Mouse (Mus musculus) CH12.LX (cell line): Measurements from ENCODE around the gene Ttc7b. TPM values are rescaled to one million over a fixed set of nuclear protein-coding genes. Genes with fewer than 3 reads are reported as not detected.
A peak's percentile ranks its signal among the peaks of the same experiment; 100 is the strongest.

Experiments used
- DNase-seq: peaks from one replicate; pipeline ENCODE4 v3.0.0-alpha.2; 2013; ENCODE audit errors: extremely low read depth
- H3K27ac ChIP-seq: 2 replicates; pipeline ENCODE4 v1.5.1; 2012; ENCODE audit warnings: low read depth, mild to moderate bottlenecking, control low read depth, moderate library complexity; ENCODE audit not compliant: insufficient read depth
- H3K27me3 ChIP-seq: replicated peaks from 2 replicates; pipeline ENCODE3; 2012; ENCODE audit warnings: inconsistent platforms
- H3K36me3 ChIP-seq, 2 experiments: replicated peaks in 1 of 2; 2 replicates each; pipeline versions ENCODE3 to v1.6.1; 2012; ENCODE audit warnings: inconsistent platforms in 1 of 2, low read length in 1 of 2, mild to moderate bottlenecking in 1 of 2, mixed read lengths in 1 of 2, moderate library complexity in 1 of 2; ENCODE audit not compliant: control insufficient read depth in 1 of 2, insufficient read depth in 1 of 2
- H3K4me1 ChIP-seq, 2 experiments: 2 replicates each; pipeline ENCODE4 v1.6.1; 2012; ENCODE audit warnings: inconsistent platforms in 1 of 2, moderate library complexity in 1 of 2; ENCODE audit not compliant: insufficient read depth in 2 of 2, control insufficient read depth in 1 of 2
- H3K4me2 ChIP-seq: 2 replicates; pipeline ENCODE4 v1.6.1; 2012; ENCODE audit warnings: low read depth, mild to moderate bottlenecking, control low read depth; ENCODE audit not compliant: poor library complexity, insufficient read depth, severe bottlenecking
- H3K4me3 ChIP-seq, 3 experiments: fragments of 150-350 bp in 1 of 3; sonication (generic) in 1 of 3; replicated peaks in 1 of 3; 2 replicates each; pipeline versions ENCODE3 to v1.5.1; 2011 to 2012; ENCODE audit warnings: low read depth in 2 of 3, low read length in 2 of 3, mild to moderate bottlenecking in 2 of 3, moderate library complexity in 2 of 3, control low read depth in 1 of 3, improper control_type of control experiment in 1 of 3, inconsistent platforms in 1 of 3, mixed read lengths in 1 of 3; ENCODE audit not compliant: poor library complexity in 1 of 3
- H3K79me2 ChIP-seq: replicated peaks from 2 replicates; pipeline ENCODE4 v1.6.1; 2012; ENCODE audit warnings: mild to moderate bottlenecking, moderate library complexity; ENCODE audit not compliant: control insufficient read depth, poor library complexity, insufficient read depth, severe bottlenecking; ENCODE audit errors: extremely low read depth
- H3K9ac ChIP-seq: 2 replicates; pipeline ENCODE4 v1.6.1; 2012; ENCODE audit warnings: low read depth, mild to moderate bottlenecking, control low read depth, moderate library complexity; ENCODE audit not compliant: insufficient read depth
- H3K9me3 ChIP-seq: replicated peaks from 2 replicates; pipeline ENCODE3; 2012; ENCODE audit warnings: low read length, inconsistent platforms, mixed read lengths
- BHLHE40 ChIP-seq: IDR thresholded peaks from 2 replicates; pipeline ENCODE4 v1.6.1; 2011; ENCODE audit warnings: mild to moderate bottlenecking, low read depth, low read length, improper control_type of control experiment
- CHD1 ChIP-seq: IDR thresholded peaks from 2 replicates; pipeline ENCODE4 v1.6.1; 2012; ENCODE audit warnings: low read depth, low read length, improper control_type of control experiment, inconsistent platforms
- CHD2 ChIP-seq: IDR thresholded peaks from 2 replicates; pipeline ENCODE4 v1.6.1; 2011; ENCODE audit warnings: low read length, improper control_type of control experiment
- CTCF ChIP-seq, 2 experiments: IDR thresholded peaks in 1 of 2; conservative IDR thresholded peaks in 1 of 2; 2 replicates each; pipeline ENCODE4 v1.5.1; 2011 to 2012; ENCODE audit warnings: low read depth in 2 of 2, low read length in 2 of 2, improper control_type of control experiment in 1 of 2, inconsistent platforms in 1 of 2, mild to moderate bottlenecking in 1 of 2, moderate library complexity in 1 of 2
- E2F4 ChIP-seq: IDR thresholded peaks from 2 replicates; pipeline ENCODE4 v1.6.1; 2011; ENCODE audit warnings: low read depth, low read length, improper control_type of control experiment; ENCODE audit not compliant: insufficient replicate concordance
- EP300 ChIP-seq: IDR thresholded peaks from 2 replicates; pipeline ENCODE4 v1.6.1; 2011; ENCODE audit warnings: low read length, improper control_type of control experiment
- IRF4 ChIP-seq: IDR thresholded peaks from 2 replicates; pipeline ENCODE4 v1.6.1; 2014; ENCODE audit warnings: low read depth, mild to moderate bottlenecking, inconsistent platforms, low read length, improper control_type of control experiment
- JUN ChIP-seq: IDR thresholded peaks from 2 replicates; pipeline ENCODE4 v1.6.1; 2011; ENCODE audit warnings: low read depth, mild to moderate bottlenecking, low read length, improper control_type of control experiment, moderate library complexity; ENCODE audit not compliant: insufficient read depth
- KAT2A ChIP-seq: IDR thresholded peaks from 2 replicates; pipeline ENCODE4 v1.6.1; 2012; ENCODE audit warnings: low read length, improper control_type of control experiment, inconsistent platforms; ENCODE audit not compliant: insufficient replicate concordance
- MAX ChIP-seq: IDR thresholded peaks from 2 replicates; pipeline ENCODE4 v1.6.1; 2011; ENCODE audit warnings: low read length, improper control_type of control experiment
- MAZ ChIP-seq: IDR thresholded peaks from 2 replicates; pipeline ENCODE4 v1.6.1; 2012; ENCODE audit warnings: low read depth, mild to moderate bottlenecking, inconsistent platforms, low read length, improper control_type of control experiment, moderate library complexity
- MXI1 ChIP-seq: IDR thresholded peaks from 2 replicates; pipeline ENCODE4 v1.6.1; 2011; ENCODE audit warnings: mild to moderate bottlenecking, low read depth, low read length, improper control_type of control experiment
- MYC ChIP-seq: IDR thresholded peaks from 2 replicates; pipeline ENCODE4 v1.6.1; 2011; ENCODE audit warnings: low read depth, mild to moderate bottlenecking, improper control_type of control experiment, low read length
- NRF1 ChIP-seq: IDR thresholded peaks from 2 replicates; pipeline ENCODE4 v1.6.1; 2014; ENCODE audit warnings: low read depth, mild to moderate bottlenecking, inconsistent platforms, low read length, improper control_type of control experiment, moderate library complexity
- POLR2A ChIP-seq: IDR thresholded peaks from 2 replicates; pipeline ENCODE4 v1.6.1; 2011; ENCODE audit warnings: low read depth, mild to moderate bottlenecking, improper control_type of control experiment, low read length
- RAD21 ChIP-seq: IDR thresholded peaks from 2 replicates; pipeline ENCODE4 v1.6.1; 2011; ENCODE audit warnings: low read depth, mild to moderate bottlenecking, low read length, improper control_type of control experiment, moderate library complexity
- RCOR1 ChIP-seq: conservative IDR thresholded peaks from 2 replicates; pipeline ENCODE4 v1.6.1; 2012; ENCODE audit warnings: low read depth, mild to moderate bottlenecking, inconsistent platforms, low read length, improper control_type of control experiment
- SIN3A ChIP-seq: IDR thresholded peaks from 2 replicates; pipeline ENCODE4 v1.6.1; 2012; ENCODE audit warnings: low read length, improper control_type of control experiment, inconsistent platforms
- TBP ChIP-seq: conservative IDR thresholded peaks from 2 replicates; pipeline ENCODE4 v1.6.1; 2011; ENCODE audit warnings: low read depth, low read length, improper control_type of control experiment
- TCF12 ChIP-seq: IDR thresholded peaks from 2 replicates; pipeline ENCODE4 v1.6.1; 2014; ENCODE audit warnings: low read depth, mild to moderate bottlenecking, inconsistent platforms, low read length, improper control_type of control experiment
- USF1 ChIP-seq: IDR thresholded peaks from 2 replicates; pipeline ENCODE4 v1.6.1; 2014; ENCODE audit warnings: low read depth, mild to moderate bottlenecking, inconsistent platforms, low read length, improper control_type of control experiment
- USF2 ChIP-seq: conservative IDR thresholded peaks from 2 replicates; pipeline ENCODE4 v1.6.1; 2011; ENCODE audit warnings: low read depth, low read length, improper control_type of control experiment
- ZC3H11A ChIP-seq: IDR thresholded peaks from 2 replicates; pipeline ENCODE4 v1.6.1; 2012; ENCODE audit warnings: low read depth, mild to moderate bottlenecking, inconsistent platforms, low read length, improper control_type of control experiment
- ZKSCAN1 ChIP-seq: IDR thresholded peaks from 2 replicates; pipeline ENCODE4 v1.6.1; 2012; ENCODE audit warnings: low read depth, inconsistent platforms, low read length, improper control_type of control experiment, borderline replicate concordance
- ZMIZ1 ChIP-seq: IDR thresholded peaks from 2 replicates; pipeline ENCODE4 v1.6.1; 2012; ENCODE audit warnings: low read depth, mild to moderate bottlenecking, inconsistent platforms, low read length, improper control_type of control experiment
- ZNF384 ChIP-seq: IDR thresholded peaks from 2 replicates; pipeline ENCODE4 v1.6.1; 2012; ENCODE audit warnings: low read depth, low read length, improper control_type of control experiment, inconsistent platforms
- dilution Hi-C: fragments of 300-500 bp; cut with MboI; formaldehyde crosslinking; loops from 2 replicates; pipeline ENCODE4 v1.14.3; 2020; ENCODE audit warnings: low sequenced_read_pairs; ENCODE audit not compliant: extremely low pct_unique_long_range_greater_than_20kb, extremely low pct_ligation_motif_present
- in situ Hi-C: fragments of 300-500 bp; cut with MboI; formaldehyde crosslinking; loops from 3 replicates; pipeline ENCODE4 v1.14.3; 2019; ENCODE audit warnings: low sequenced_read_pairs, low pct_ligation_motif_present, low pct_unique_long_range_greater_than_20kb, mixed read lengths
- polyA plus RNA-seq: library from polyadenylated mRNA; unstranded; fragments of >175 nt; gene quantifications from 2 replicates; pipeline ENCODE4 v1.2.1, GENCODE M21; 2012; ENCODE audit warnings: low read depth; ENCODE audit not compliant: insufficient read length
- total RNA-seq, 2 experiments: library from RNA; depleted of rRNA; stranded (reverse); fragments of 300-350 nt in 1 of 2; fragments of >200 nt in 1 of 2; gene quantifications; 2 replicates each; pipeline ENCODE4 v1.2.3; 2012 to 2014

The Ttc7b gene
- total and polyA plus RNA-seq, 3 experiments = 7.8 to 18.3 (median 12.7) TPM

DNA sequence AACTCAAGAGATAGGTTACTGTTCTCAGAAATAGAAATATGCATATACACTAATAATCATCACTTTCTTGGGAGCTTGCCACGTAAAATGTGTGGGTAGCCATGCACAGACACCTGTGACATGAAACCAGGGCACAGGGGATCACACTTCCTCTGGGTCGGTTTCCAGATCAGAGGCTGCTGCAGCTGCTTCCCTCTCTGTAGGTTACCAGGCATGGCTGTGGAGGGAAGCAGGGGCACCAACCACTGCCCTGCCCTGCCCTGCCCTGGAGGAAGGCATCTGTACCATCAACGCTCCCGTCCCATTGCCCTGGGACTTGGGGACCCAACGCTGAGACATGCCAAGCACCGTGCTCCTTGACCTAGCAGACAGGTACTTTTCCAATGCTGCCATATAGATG lies 188.8 kb downstream of the Ttc7b start:
- Histone ChIP-seq H3K4me3 (no peak overlapping the region), H3K79me2 (no peaks in the 10 kb centered on the region), H3K27ac (no peak overlapping the region), H3K36me3 (peaks cover 0 to 29% of the 10 kb centered on the region in 2 experiments), H3K4me2 (no peak overlapping the region), H3K9ac (no peak overlapping the region), H3K4me1 (peaks cover 9 to 28% of the 10 kb centered on the region in 2 experiments), H3K9me3 (no peaks in the 10 kb centered on the region), H3K27me3 (no peaks in the 10 kb centered on the region)
- in situ Hi-C loops = no loop called here
- dilution Hi-C loops = no loop called here
- DNase-seq = no peak
- TF ChIP-seq EP300 (peak; percentile 37; the same call in 1 of the 2 replicates), BHLHE40 (0 out of 2 replicates have a peak, but pooled peaks have one; percentile 21), NRF1 (no peak)

GRCm38 (mm10) chr12:100330234-100330633 lies 190.4 kb downstream of the Ttc7b start:
- dilution Hi-C loops (no loop called here), in situ Hi-C loops (no loop called here)
- Histone ChIP-seq H3K9ac (no peak overlapping the region), H3K27ac (no peak overlapping the region), H3K27me3 (no peaks in the 10 kb centered on the region), H3K79me2 (no peaks in the 10 kb centered on the region), H3K4me2 (no peak overlapping the region), H3K4me1 (peaks cover 25 to 37% of the 10 kb centered on the region in 2 experiments), H3K36me3 (peaks cover 0 to 33% of the 10 kb centered on the region in 2 experiments), H3K9me3 (no peaks in the 10 kb centered on the region), H3K4me3 (no peak overlapping the region)
- DNase-seq = no peak
- TF ChIP-seq KAT2A (no peak), NRF1 (no peak), MAZ (no peak), POLR2A (no peak), CHD2 (no peak), MYC (no peak), EP300 (no peak), IRF4 (no peak), RAD21 (no peak), MAX (no peak), JUN (no peak), USF2 (no peak), CTCF (conservative IDR thresholded peaks at IDR 0.05 in 1 of 2, IDR thresholded peaks at IDR 0.05 in 1 of 2; ENCODE audit: low read depth in 2 of 2, low read length in 2 of 2) (no peak), RCOR1 (no peak)

GRCm38 (mm10) chr12:100328998-100329397 lies 191.6 kb downstream of the Ttc7b start:
- H3K9me3 ChIP-seq = no peaks in the 10 kb centered on the region
- DNase-seq = no peak
- peaks cover 0 to 34% of the 10 kb centered on the region in 2 experiments for H3K36me3 ChIP-seq
- H3K4me3 ChIP-seq = no peak overlapping the region
- no peak overlapping the region for H3K27ac ChIP-seq
- dilution Hi-C loops = no loop called here
- H3K4me1 ChIP-seq = peaks cover 36 to 50% of the 10 kb centered on the region in 2 experiments
- in situ Hi-C loops = no loop called here
- H3K27me3 ChIP-seq = no peaks in the 10 kb centered on the region
- no peaks in the 10 kb centered on the region for H3K79me2 ChIP-seq
- no peak overlapping the region for H3K9ac ChIP-seq
- TF ChIP-seq RAD21 (no peak), ZC3H11A (no peak), ZNF384 (no peak), ZMIZ1 (no peak), ZKSCAN1 (no peak), USF1 (no peak), E2F4 (no peak), TBP (no peak), MXI1 (no peak), CHD1 (no peak), MYC (no peak), TCF12 (no peak), SIN3A (no peak)
- no peak overlapping the region for H3K4me2 ChIP-seq
